Mouse (Mus musculus) kidney, postnatal 0 days (tissue): Measurements from ENCODE around the gene Cfap20. TPM values are rescaled to one million over a fixed set of nuclear protein-coding genes. Genes with fewer than 3 reads are reported as not detected.

ENCODE experiments used
- ATAC-seq: fragments of 200-750 bp; cut with Nextera tagmentation; replicated peaks from 2 replicates; pipeline ENCODE4 v1.8.0; 2017; ENCODE audit warnings: low read depth, moderate number of reproducible peaks, moderate TSS enrichment, moderate library complexity; ENCODE audit not compliant: low FRiP score
- DNase-seq: peaks from one replicate; pipeline ENCODE4 v3.0.0-alpha.2; 2016; ENCODE audit warnings: low spot score
- H3K27ac ChIP-seq: fragments of 300-500 bp; sonication (generic); 2 replicates; pipeline ENCODE4 v1.5.1; 2014; ENCODE audit warnings: mild to moderate bottlenecking
- H3K27me3 ChIP-seq: fragments of 300-500 bp; sonication (generic); 2 replicates; pipeline ENCODE4 v1.6.1; 2014; ENCODE audit warnings: low read length, mixed read lengths; ENCODE audit not compliant: insufficient read depth
- H3K36me3 ChIP-seq: fragments of 300-500 bp; sonication (generic); 2 replicates; pipeline ENCODE4 v1.6.1; 2014; ENCODE audit warnings: low read length, mixed read lengths; ENCODE audit not compliant: insufficient read depth
- H3K4me1 ChIP-seq: fragments of 300-500 bp; sonication (generic); replicated peaks from 2 replicates; pipeline ENCODE4 v1.6.1; 2014; ENCODE audit warnings: antibody characterized with exemption, low read length, mixed read lengths; ENCODE audit not compliant: insufficient read depth
- H3K4me2 ChIP-seq: fragments of 300-500 bp; sonication (generic); 2 replicates; pipeline ENCODE4 v1.6.1; 2014; ENCODE audit warnings: mild to moderate bottlenecking, low read length, moderate library complexity, mixed read lengths
- H3K4me3 ChIP-seq: fragments of 300-500 bp; sonication (generic); replicated peaks from 2 replicates; pipeline ENCODE4 v1.5.1; 2014; ENCODE audit warnings: low read depth, low read length
- H3K9ac ChIP-seq: fragments of 300-500 bp; sonication (generic); 2 replicates; pipeline ENCODE4 v1.6.1; 2014; ENCODE audit warnings: low read depth, low read length
- H3K9me3 ChIP-seq: fragments of 300-500 bp; sonication (generic); replicated peaks from 2 replicates; pipeline ENCODE4 v1.6.1; 2016; ENCODE audit warnings: low read length, inconsistent platforms, mixed read lengths
- CTCF ChIP-seq: IDR thresholded peaks from 2 replicates; pipeline ENCODE4 v1.5.1; 2016; ENCODE audit warnings: antibody characterized with exemption, low read depth, mild to moderate bottlenecking, moderate library complexity
- WGBS: fragments of 180-500 bp; shearing (Covaris S2); extraction: QIAGEN DNeasy Blood & Tissue Kit; methylation state at CpG from one replicate; pipeline ENCODE4 v1.1.7; 2014; 5-methylcytosine and 5-hydroxymethylcytosine counted together
- polyA plus RNA-seq: library from polyadenylated mRNA; unstranded; fragments of >200 nt; fragmentation: Nextera tagmentation; extraction: Ambion mirVana; gene quantifications from 2 replicates; pipeline ENCODE4 v1.2.1, GENCODE M21; 2015

Gene Cfap20
- polyA plus RNA-seq, 1 experiment from 2014 or later: 126 TPM

DNA sequence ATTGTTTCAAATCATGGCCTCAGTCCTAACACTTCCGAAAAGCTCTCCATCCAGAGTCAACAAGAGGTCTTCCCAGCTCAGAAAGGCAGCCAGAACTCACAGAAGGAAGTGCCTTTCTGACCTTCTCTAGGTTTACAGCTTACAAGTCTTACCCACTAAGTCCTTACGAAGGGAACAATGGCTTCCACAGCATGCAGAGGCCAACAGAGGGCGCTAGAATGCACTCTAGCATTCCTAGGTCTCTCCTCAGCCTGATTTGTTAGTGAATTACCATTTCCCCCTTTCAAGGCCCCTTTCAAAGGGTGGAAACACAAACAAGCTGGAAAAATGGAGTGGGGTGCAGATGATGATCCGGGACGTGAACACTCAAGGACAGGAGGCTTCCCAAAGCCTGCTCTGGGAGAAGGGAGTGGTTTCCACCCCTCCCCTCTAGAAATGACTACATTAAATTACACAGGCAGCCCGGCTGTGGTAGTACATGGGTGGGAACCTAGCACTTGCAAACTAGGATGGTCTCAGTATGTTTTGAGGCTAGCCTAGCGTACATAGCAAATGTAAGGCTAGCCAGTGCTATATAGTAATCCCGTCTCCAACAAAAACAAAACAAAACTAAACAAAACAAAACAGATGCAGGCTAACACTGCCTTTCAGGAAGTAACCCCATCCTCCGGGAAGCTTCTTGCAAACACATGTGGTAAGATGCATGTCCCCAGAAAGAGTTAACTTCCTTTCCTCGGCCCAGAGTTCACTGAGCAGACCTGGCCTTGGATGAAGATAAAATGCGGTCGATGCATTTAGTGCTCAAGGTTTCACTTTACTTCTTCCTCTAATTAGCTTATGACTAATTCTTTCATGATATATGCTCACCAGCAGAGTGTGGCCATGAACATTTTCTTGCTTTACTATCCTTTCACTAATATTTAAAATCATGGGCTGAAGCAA is 6.8 kb downstream of the Cfap20 start:
- TF ChIP-seq CTCF: peak; percentile 88
- H3K36me3 ChIP-seq: peaks cover 6% of the 10 kb centered on the region; the same call in 1 of the 2 replicates
- ATAC-seq (no peak; the same call in 1 of the 2 replicates), DNase-seq (peak; percentile 95)
- H3K9me3 ChIP-seq: no peaks in the 10 kb centered on the region
- H3K4me1 ChIP-seq: peaks cover 25% of the 10 kb centered on the region
- H3K4me2 ChIP-seq: peak overlapping the region; percentile 34
- WGBS: 13% methylated on average over 12 of the region's 12 CpGs
- H3K27ac ChIP-seq: peak overlapping the region; percentile 79
- H3K27me3 ChIP-seq: no peaks in the 10 kb centered on the region
- H3K4me3 ChIP-seq: no peak overlapping the region
- H3K9ac ChIP-seq: no peak overlapping the region

- H3K36me3 ChIP-seq: peaks cover 10% of the 10 kb centered on the region; the same call in 1 of the 2 replicates
- H3K4me3 ChIP-seq: no peak overlapping the region
- H3K4me1 ChIP-seq: peaks cover 23% of the 10 kb centered on the region
- ATAC-seq (no peak), DNase-seq (no peak)
- H3K9me3 ChIP-seq: no peaks in the 10 kb centered on the region
- WGBS: 52% methylated on average over 2 of the region's 2 CpGs
- peak overlapping the region; percentile 79 for H3K27ac ChIP-seq
- no peaks in the 10 kb centered on the region for H3K27me3 ChIP-seq
- TF ChIP-seq CTCF: no peak
- no peak overlapping the region for H3K4me2 ChIP-seq
- H3K9ac ChIP-seq: no peak overlapping the region
Observed at GRCm38 (mm10) chr8:95426781-95427281, 7.8 kb downstream of the Cfap20 start.

- H3K9me3 ChIP-seq: no peaks in the 10 kb centered on the region
Observed at GRCm38 (mm10) chr8:95424682-95425081, 10.0 kb downstream of the Cfap20 start.

GRCm38 (mm10) chr8:95422193-95422810 is 12.4 kb downstream of the Cfap20 start:
- DNase-seq (no peak), ATAC-seq (no peak)
- no peak overlapping the region for H3K4me2 ChIP-seq
- no peaks in the 10 kb centered on the region for H3K27me3 ChIP-seq
- no peaks in the 10 kb centered on the region for H3K9me3 ChIP-seq
- peaks cover 15% of the 10 kb centered on the region; the same call in 1 of the 2 replicates for H3K36me3 ChIP-seq
- H3K27ac ChIP-seq: no peak overlapping the region
- H3K4me3 ChIP-seq: no peak overlapping the region
- no peak overlapping the region for H3K9ac ChIP-seq
- WGBS: 91% methylated on average over 14 of the region's 14 CpGs
- no peak for TF ChIP-seq CTCF
- H3K4me1 ChIP-seq: 0 out of 2 replicates have a peak, but pooled peaks cover 5% of the 10 kb centered on the region

More at GRCm38 (mm10) chr8:95424682-95425081, 10.0 kb downstream of the Cfap20 start:
- Histone ChIP-seq H3K4me1 (peaks cover 18% of the 10 kb centered on the region), H3K4me2 (no peak overlapping the region), H3K36me3 (peaks cover 10% of the 10 kb centered on the region; the same call in 1 of the 2 replicates), H3K4me3 (no peak overlapping the region), H3K27ac (no peak overlapping the region), H3K9ac (no peak overlapping the region), H3K27me3 (no peaks in the 10 kb centered on the region)
- WGBS: 73% methylated on average over 7 of the region's 7 CpGs
- DNase-seq (no peak), ATAC-seq (no peak)
- no peak for TF ChIP-seq CTCF

DNA sequence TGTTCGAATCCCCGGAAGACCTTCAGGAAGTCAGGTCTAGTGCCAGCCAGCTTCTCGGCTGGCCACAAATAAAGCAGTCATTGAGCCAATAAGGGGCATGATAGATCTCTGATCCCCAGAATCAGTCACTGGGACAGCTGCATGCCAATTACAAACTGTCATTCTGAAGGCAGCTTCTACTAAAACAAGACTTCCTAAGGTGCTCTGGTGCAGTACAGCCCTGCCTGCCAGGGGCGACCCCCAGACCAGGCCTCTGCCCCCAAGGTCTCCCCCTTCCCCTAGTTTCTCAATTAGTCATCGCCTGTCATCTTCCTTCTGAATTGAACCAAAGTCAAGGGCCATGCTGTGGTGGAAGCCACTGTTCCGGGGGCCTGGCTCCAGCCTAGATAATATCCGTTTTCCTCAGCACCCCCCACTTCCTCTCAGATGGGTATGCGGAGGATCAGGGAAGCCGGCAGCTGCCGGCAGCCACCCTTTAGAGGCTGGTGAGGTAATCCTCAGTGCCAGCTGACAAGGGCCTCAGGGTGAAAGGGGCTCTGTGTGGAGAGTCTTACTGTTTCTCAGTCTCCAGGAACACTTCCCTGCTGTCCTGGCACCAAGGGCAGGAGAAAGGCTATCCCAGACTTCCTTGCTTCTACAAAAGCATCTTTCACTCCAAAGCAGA is 23.2 kb downstream of the Cfap20 start:
- H3K4me2 ChIP-seq: no peak overlapping the region
- no peak for TF ChIP-seq CTCF
- H3K9me3 ChIP-seq: no peaks in the 10 kb centered on the region
- WGBS: 42% methylated on average over 10 of the region's 10 CpGs
- H3K27me3 ChIP-seq: no peaks in the 10 kb centered on the region
- no peaks in the 10 kb centered on the region for H3K36me3 ChIP-seq
- 0 out of 2 replicates have a peak overlapping the region, but pooled peaks have one; percentile 5 for H3K27ac ChIP-seq
- no peak overlapping the region for H3K9ac ChIP-seq
- H3K4me1 ChIP-seq: no peaks in the 10 kb centered on the region
- ATAC-seq (no peak), DNase-seq (no peak)
- H3K4me3 ChIP-seq: no peak overlapping the region

- Histone ChIP-seq H3K9me3 (no peaks in the 10 kb centered on the region), H3K4me2 (no peak overlapping the region), H3K4me1 (no peaks in the 10 kb centered on the region), H3K27ac (no peak overlapping the region), H3K9ac (no peak overlapping the region), H3K4me3 (no peak overlapping the region), H3K36me3 (no peaks in the 10 kb centered on the region), H3K27me3 (no peaks in the 10 kb centered on the region)
- TF ChIP-seq CTCF: no peak
- WGBS: 57% methylated on average over 5 of the region's 5 CpGs
- ATAC-seq (no peak; the same call in 1 of the 2 replicates), DNase-seq (no peak)
Observed at GRCm38 (mm10) chr8:95409518-95409917, 25.2 kb downstream of the Cfap20 start.
